In the genomic region with DNA sequence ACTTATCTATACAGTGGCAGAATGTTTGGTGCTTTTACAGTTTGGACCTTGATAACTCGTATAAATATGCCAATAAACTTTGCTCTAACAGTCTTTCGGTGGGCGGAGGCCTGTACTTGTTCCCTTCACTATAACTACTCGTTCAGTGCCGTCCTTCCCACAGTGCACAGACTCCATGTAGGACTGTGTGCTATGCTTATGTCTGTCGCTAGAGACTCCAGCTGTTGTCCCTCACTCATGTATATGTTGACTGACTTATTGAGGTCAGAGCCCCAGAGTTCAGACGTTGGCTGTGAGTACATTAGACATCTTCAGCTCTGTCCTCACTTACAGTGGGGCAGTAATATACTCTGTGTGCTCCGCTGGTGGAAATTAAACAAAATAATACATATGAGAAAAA, we compare ENCODE assay signal across 21 mouse cellular contexts. TPM values are rescaled to one million over a fixed set of nuclear protein-coding genes. Genes with fewer than 3 reads are reported as not detected.
A peak's percentile ranks its signal among the peaks of the same experiment; 100 is the strongest.
DNase-seq lines count a peak whose midpoint lies in the region; ATAC-seq and TF ChIP-seq lines count a peak whose summit lies in the region.
"Had no signal": no experiment of that assay in that cellular context is flagged by ENCODE, and none has a peak within 500 bp of the region (broad histone marks: within the 10 kb centered on the region; RNA-seq: fewer than 3 reads in every experiment).

No protein-coding gene starts in this region.

- 58% methylated on average over 8 of the region's 8 CpGs for WGBS in kidney, embryonic 14.5 days
- 45% methylated on average over 8 of the region's 8 CpGs for WGBS in stomach, embryonic 14.5 days
- WGBS in stomach, postnatal 0 days = 44% methylated on average over 8 of the region's 8 CpGs

- H3K27me3 ChIP-seq in kidney, embryonic 14.5 days (ENCODE audit: control insufficient read depth, insufficient read depth, low read length) = no peaks in the 10 kb centered on the region
- H3K27me3 ChIP-seq in stomach, embryonic 14.5 days (ENCODE audit: control insufficient read depth, insufficient read depth, low read length) = no peaks in the 10 kb centered on the region
- no peaks in the 10 kb centered on the region for H3K27me3 ChIP-seq in stomach, postnatal 0 days (ENCODE audit: control insufficient read depth, insufficient read depth, low read length)
- H3K27me3 ChIP-seq: CH12.LX; embryonic facial prominence, embryonic 12.5 days; forebrain, embryonic 12.5 days; heart, embryonic 12.5 days; Patski had no signal

- H3K9me3 ChIP-seq in kidney, embryonic 14.5 days (ENCODE audit: control insufficient read depth, low read length) = no peaks in the 10 kb centered on the region
- H3K9me3 ChIP-seq in stomach, embryonic 14.5 days (ENCODE audit: control insufficient read depth, low read depth, low read length) = no peaks in the 10 kb centered on the region
- H3K9me3 ChIP-seq in stomach, postnatal 0 days (ENCODE audit: control insufficient read depth, low read length) = no peaks in the 10 kb centered on the region
- H3K9me3 ChIP-seq: embryonic facial prominence, embryonic 12.5 days; forebrain, embryonic 12.5 days; hindbrain, embryonic 10.5 days had no signal

- no peaks in the 10 kb centered on the region for H3K36me3 ChIP-seq in kidney, embryonic 14.5 days (ENCODE audit: control insufficient read depth, insufficient read depth, low read length)
- H3K36me3 ChIP-seq in stomach, embryonic 14.5 days (ENCODE audit: control insufficient read depth, insufficient read depth, low read length) = no peaks in the 10 kb centered on the region
- H3K36me3 ChIP-seq in stomach, postnatal 0 days (ENCODE audit: control insufficient read depth, insufficient read depth, low read length) = no peaks in the 10 kb centered on the region
- H3K36me3 ChIP-seq: embryonic facial prominence, embryonic 12.5 days; forebrain, embryonic 12.5 days; hindbrain, embryonic 10.5 days had no signal

- intact Hi-C loops in left cerebral cortex, adult 2 months (cut with DNase I) = no loop called here
- intact Hi-C loops in left cerebral cortex, postnatal 14 days (cut with DNase I) = no loop called here

- DNase-seq in kidney, postnatal 4 days = no peak
- DNase-seq in left cerebral cortex, adult 2 months (ENCODE audit: extremely low spot score in 1 of 2, low spot score in 2 of 2) = no peak
- no peak for DNase-seq in left cerebral cortex, postnatal 14 days (ENCODE audit: low spot score in 2 of 2)
- no peak for DNase-seq in stomach, postnatal 0 days (ENCODE audit: low spot score)
- DNase-seq in liver = no peak
- DNase-seq: adrenal gland, postnatal 14 days; cerebellum, adult 11-12 months; cerebellum, adult 9-10 months; cerebellum, postnatal 25 days; gastrocnemius, postnatal 10 days; heart, adult 2 months had no signal

- ATAC-seq in kidney, embryonic 14.5 days (ENCODE audit: low FRiP score, low TSS enrichment) = peak; percentile 77
- ATAC-seq in stomach, embryonic 14.5 days (ENCODE audit: insufficient number of reproducible peaks, insufficient read depth, low FRiP score, low read depth) = peak; percentile 62; the same call in 1 of the 2 replicates
- ATAC-seq in stomach, postnatal 0 days (ENCODE audit: low FRiP score, low TSS enrichment) = no peak
- ATAC-seq: activated CD4-positive, CD25-positive, alpha-beta regulatory T cell, adult 4 months; forebrain, embryonic 16.5 days; Patski had no signal

- H3K4me1 ChIP-seq in kidney, embryonic 14.5 days (ENCODE audit: control insufficient read depth, insufficient read depth, low read length) = no peaks in the 10 kb centered on the region
- no peaks in the 10 kb centered on the region for H3K4me1 ChIP-seq in stomach, embryonic 14.5 days (ENCODE audit: control insufficient read depth, insufficient read depth, low read length)
- H3K4me1 ChIP-seq in stomach, postnatal 0 days (replicated peaks; ENCODE audit: control insufficient read depth, insufficient read depth) = no peaks in the 10 kb centered on the region
- H3K4me1 ChIP-seq: embryonic facial prominence, embryonic 12.5 days; forebrain, embryonic 12.5 days had no signal

- no peak overlapping the region for H3K27ac ChIP-seq in kidney, embryonic 14.5 days (ENCODE audit: low read depth, low read length)
- H3K27ac ChIP-seq in left cerebral cortex, adult 2 months = 0 out of 2 replicates have a peak overlapping the region, but pooled peaks have one; percentile 17
- no peak overlapping the region for H3K27ac ChIP-seq in stomach, embryonic 14.5 days (ENCODE audit: low read length)
- H3K27ac ChIP-seq in stomach, postnatal 0 days (replicated peaks) = no peak overlapping the region
- H3K27ac ChIP-seq: embryonic facial prominence, embryonic 12.5 days; forebrain, embryonic 12.5 days; heart, adult 2 months; hindbrain, embryonic 10.5 days had no signal

- no peak for TF ChIP-seq EP300 in stomach, postnatal 0 days (optimal IDR thresholded peaks at IDR 0.05)

- TF ChIP-seq CTCF in left cerebral cortex, adult 2 months (IDR thresholded peaks at IDR 0.05) = no peak
- no peak for TF ChIP-seq CTCF in stomach, postnatal 0 days (IDR thresholded peaks at IDR 0.05; ENCODE audit: low read depth)

- H3K4me3 ChIP-seq in kidney, embryonic 14.5 days (ENCODE audit: low read length) = no peak overlapping the region
- no peak overlapping the region for H3K4me3 ChIP-seq in left cerebral cortex, adult 2 months
- no peak overlapping the region for H3K4me3 ChIP-seq in stomach, embryonic 14.5 days (ENCODE audit: low read depth, low read length)
- H3K4me3 ChIP-seq in stomach, postnatal 0 days (ENCODE audit: low read depth, low read length) = no peak overlapping the region
- H3K4me3 ChIP-seq: embryonic facial prominence, embryonic 12.5 days; forebrain, embryonic 12.5 days; heart, adult 2 months; heart, embryonic 12.5 days; hindbrain, embryonic 10.5 days had no signal

- no peak overlapping the region for H3K9ac ChIP-seq in kidney, embryonic 14.5 days (ENCODE audit: low read depth, low read length)
- no peak overlapping the region for H3K9ac ChIP-seq in stomach, embryonic 14.5 days (replicated peaks; ENCODE audit: low read depth, low read length)
- no peak overlapping the region for H3K9ac ChIP-seq in stomach, postnatal 0 days (ENCODE audit: low read length)
- H3K9ac ChIP-seq: embryonic facial prominence, embryonic 12.5 days; forebrain, embryonic 12.5 days; heart, embryonic 12.5 days had no signal

- H3K4me2 ChIP-seq in kidney, embryonic 14.5 days (replicated peaks; ENCODE audit: low read depth, low read length) = no peak overlapping the region
- H3K4me2 ChIP-seq in stomach, embryonic 14.5 days (replicated peaks; ENCODE audit: low read depth, low read length) = no peak overlapping the region
- no peak overlapping the region for H3K4me2 ChIP-seq in stomach, postnatal 0 days (replicated peaks; ENCODE audit: low read depth)
- H3K4me2 ChIP-seq: embryonic facial prominence, embryonic 12.5 days; forebrain, embryonic 12.5 days; heart, embryonic 12.5 days had no signal

RNA-seq across cellular contexts. Expression of a gene that starts 16.5 kb away (rescaled TPM):
- polyA plus RNA-seq in kidney, embryonic 14.5 days (2014; fragmentation: Nextera tagmentation; extraction: Ambion mirVana) = 13.3 and 17.7 TPM in 2 replicates
- 1 to 10 TPM; 3.7 to 5.0 TPM for total RNA-seq in left cerebral cortex, adult 2 months (2021)
- 1 to 10 TPM; 3.0 to 4.8 TPM for total RNA-seq in left cerebral cortex, postnatal 14 days (2021)
- polyA plus RNA-seq in stomach, embryonic 14.5 days (2014; fragmentation: Nextera tagmentation; extraction: Ambion mirVana) = 14.8 TPM in 2 replicates
- polyA plus RNA-seq in stomach, postnatal 0 days (2015; fragmentation: Nextera tagmentation; extraction: Ambion mirVana) = 14.8 and 16.4 TPM in 2 replicates
- polyA plus RNA-seq: Patski had no signal

RNA-seq across cellular contexts. Expression of a gene that starts 31.7 kb away (rescaled TPM):
- polyA plus RNA-seq in kidney, embryonic 14.5 days (2014; fragmentation: Nextera tagmentation; extraction: Ambion mirVana) = 0.79 and 1.6 TPM in 2 replicates
- 1 to 10 TPM; 1.4 TPM for total RNA-seq in left cerebral cortex, adult 2 months (2021)
- total RNA-seq in left cerebral cortex, postnatal 14 days (2021) = under 1 TPM; 0.70 to 0.72 TPM
- polyA plus RNA-seq in stomach, embryonic 14.5 days (2014; fragmentation: Nextera tagmentation; extraction: Ambion mirVana) = 6.7 and 7.9 TPM in 2 replicates
- polyA plus RNA-seq in stomach, postnatal 0 days (2015; fragmentation: Nextera tagmentation; extraction: Ambion mirVana) = 5.5 and 6.2 TPM in 2 replicates
